ENCODE assay signal across 10 mouse cellular contexts in genomic region chr5:121239846-121240245, GRCm38 (mm10). TPM values are rescaled to one million over a fixed set of nuclear protein-coding genes. Genes with fewer than 3 reads are reported as not detected.
A peak's percentile ranks its signal among the peaks of the same experiment; 100 is the strongest.
DNase-seq lines count a peak whose midpoint lies in the region; ATAC-seq lines count a peak whose summit lies in the region.
"Had no signal": no experiment of that assay in that cellular context is flagged by ENCODE, and none has a peak within 500 bp of the region (broad histone marks: within the 10 kb centered on the region; RNA-seq: fewer than 3 reads in every experiment).

No protein-coding gene starts in this region.

- H3K4me2 ChIP-seq in forebrain, embryonic 15.5 days (replicated peaks) = no peak overlapping the region
- H3K4me2 ChIP-seq in liver, embryonic 13.5 days = peak overlapping the region; percentile 37
- H3K4me2 ChIP-seq: kidney, embryonic 15.5 days had no signal

- H3K27ac ChIP-seq in forebrain, embryonic 15.5 days (replicated peaks) = peak overlapping the region; percentile 63
- no peak overlapping the region for H3K27ac ChIP-seq in forebrain, embryonic 10.5 days
- H3K27ac ChIP-seq in liver, embryonic 13.5 days = peak overlapping the region; percentile 99
- H3K27ac ChIP-seq: kidney, embryonic 15.5 days had no signal

- intact Hi-C loops in heart, postnatal 14 days (cut with DNase I) = no loop called here

- H3K36me3 ChIP-seq in forebrain, embryonic 15.5 days = no peaks in the 10 kb centered on the region
- 0 out of 2 replicates have a peak, but pooled peaks cover 3% of the 10 kb centered on the region for H3K36me3 ChIP-seq in forebrain, embryonic 10.5 days (replicated peaks)
- peaks cover 13% of the 10 kb centered on the region for H3K36me3 ChIP-seq in liver, embryonic 13.5 days
- H3K36me3 ChIP-seq: kidney, embryonic 15.5 days had no signal

- H3K9me3 ChIP-seq in forebrain, embryonic 15.5 days = no peaks in the 10 kb centered on the region
- H3K9me3 ChIP-seq in forebrain, embryonic 10.5 days = no peaks in the 10 kb centered on the region
- H3K9me3 ChIP-seq in liver, embryonic 13.5 days (replicated peaks) = no peaks in the 10 kb centered on the region
- H3K9me3 ChIP-seq: kidney, embryonic 15.5 days had no signal

- H3K9ac ChIP-seq in forebrain, embryonic 15.5 days (replicated peaks) = no peak overlapping the region
- H3K9ac ChIP-seq in liver, embryonic 13.5 days = peak overlapping the region; percentile 67
- H3K9ac ChIP-seq: kidney, embryonic 15.5 days had no signal

- WGBS in forebrain, embryonic 15.5 days = 62% methylated on average over 5 of the region's 5 CpGs
- 86% methylated on average over 5 of the region's 5 CpGs for WGBS in forebrain, embryonic 10.5 days
- 59% methylated on average over 5 of the region's 5 CpGs for WGBS in liver, embryonic 13.5 days (ENCODE audit: insufficient replicate concordance)

- no peak overlapping the region for H3K4me3 ChIP-seq in forebrain, embryonic 15.5 days
- no peak overlapping the region for H3K4me3 ChIP-seq in forebrain, embryonic 10.5 days
- no peak overlapping the region for H3K4me3 ChIP-seq in liver, embryonic 13.5 days (replicated peaks)
- H3K4me3 ChIP-seq: kidney, embryonic 15.5 days had no signal

- no peaks in the 10 kb centered on the region for H3K27me3 ChIP-seq in forebrain, embryonic 15.5 days
- no peaks in the 10 kb centered on the region for H3K27me3 ChIP-seq in forebrain, embryonic 10.5 days (ENCODE audit: poor library complexity, severe bottlenecking)
- no peaks in the 10 kb centered on the region for H3K27me3 ChIP-seq in liver, embryonic 13.5 days
- H3K27me3 ChIP-seq: kidney, embryonic 15.5 days had no signal

- peaks cover 20% of the 10 kb centered on the region for H3K4me1 ChIP-seq in forebrain, embryonic 15.5 days
- H3K4me1 ChIP-seq in forebrain, embryonic 10.5 days = no peaks in the 10 kb centered on the region
- H3K4me1 ChIP-seq in liver, embryonic 13.5 days (replicated peaks) = peaks cover 95% of the 10 kb centered on the region

- peak; percentile 78 for ATAC-seq in forebrain, embryonic 15.5 days (replicated peaks)
- ATAC-seq in liver, embryonic 13.5 days (ENCODE audit: low read depth) = no peak

- DNase-seq in forebrain, embryonic 10.5 days (ENCODE audit: extremely low spot score, low spot score) = no peak
- peak; percentile 64 to 66 for DNase-seq in cerebellum, adult 18-20 months
- peak; percentile 67 for DNase-seq in layer of hippocampus, adult 11-12 months (ENCODE audit: low spot score)
- DNase-seq in liver, embryonic 13.5 days = no peak
- no peak for DNase-seq in frontal cortex, adult 2 months (ENCODE audit: extremely low spot score in 1 of 2, low spot score in 1 of 2)
- DNase-seq in frontal cortex, postnatal 25 days (ENCODE audit: low spot score in 2 of 2) = no peak
- DNase-seq in heart, postnatal 14 days = no peak
- DNase-seq: lung, adult 2 months had no signal

RNA-seq across cellular contexts. Expression of gene Hectd4, which starts 19.8 kb away (rescaled TPM):
- polyA plus RNA-seq in forebrain, embryonic 15.5 days (2015; fragmentation: Nextera tagmentation; extraction: Ambion mirVana) = 18.1 and 20.8 TPM in 2 replicates
- 3.5 and 5.1 TPM in 2 replicates for polyA plus RNA-seq in forebrain, embryonic 10.5 days (2016; fragmentation: Nextera tagmentation; extraction: Ambion mirVana)
- 6.9 and 7.6 TPM in 2 replicates for polyA plus RNA-seq in liver, embryonic 13.5 days (2015; fragmentation: Nextera tagmentation; extraction: Ambion mirVana)
- polyA plus RNA-seq in frontal cortex, adult 2 months (2012; rRNA removed) = 70.9 and 77.4 TPM in 2 replicates
- 10 to 100 TPM; 25.1 to 27.6 TPM for total RNA-seq in heart, postnatal 14 days (2021)

RNA-seq across cellular contexts. Expression of gene Rpl6, which starts 35.6 kb away (rescaled TPM):
- 398 and 410 TPM in 2 replicates for polyA plus RNA-seq in forebrain, embryonic 15.5 days (2015; fragmentation: Nextera tagmentation; extraction: Ambion mirVana)
- 659 and 678 TPM in 2 replicates for polyA plus RNA-seq in forebrain, embryonic 10.5 days (2016; fragmentation: Nextera tagmentation; extraction: Ambion mirVana)
- 556 and 610 TPM in 2 replicates for polyA plus RNA-seq in liver, embryonic 13.5 days (2015; fragmentation: Nextera tagmentation; extraction: Ambion mirVana)
- 384 and 411 TPM in 2 replicates for polyA plus RNA-seq in frontal cortex, adult 2 months (2012; rRNA removed)
- total RNA-seq in heart, postnatal 14 days (2021) = 100 to 1,000 TPM; 556 to 621 TPM

RNA-seq across cellular contexts. Expression of gene Ptpn11, which starts 48.6 kb away (rescaled TPM):
- 25.9 and 26.1 TPM in 2 replicates for polyA plus RNA-seq in forebrain, embryonic 15.5 days (2015; fragmentation: Nextera tagmentation; extraction: Ambion mirVana)
- polyA plus RNA-seq in forebrain, embryonic 10.5 days (2016; fragmentation: Nextera tagmentation; extraction: Ambion mirVana) = 25.1 TPM in 2 replicates
- polyA plus RNA-seq in liver, embryonic 13.5 days (2015; fragmentation: Nextera tagmentation; extraction: Ambion mirVana) = 12.5 TPM in 2 replicates
- polyA plus RNA-seq in frontal cortex, adult 2 months (2012; rRNA removed) = 63.8 and 64.8 TPM in 2 replicates
- total RNA-seq in heart, postnatal 14 days (2021) = 100 to 1,000 TPM; 147 to 166 TPM

Comparison
In these comparisons a context has a peak if more than half of its experiments do, and no peak if none do; other contexts are left out.
1. DNase-seq: peak in cerebellum, adult 18-20 months (2 of 2) and layer of hippocampus, adult 11-12 months (single experiment); none in forebrain, embryonic 10.5 days (single experiment), liver, embryonic 13.5 days (single experiment), frontal cortex, adult 2 months (0 of 2), frontal cortex, postnatal 25 days (0 of 2) and heart, postnatal 14 days (0 of 2).